9 mouse cellular contexts compared by ENCODE assay signal in the genomic region with DNA sequence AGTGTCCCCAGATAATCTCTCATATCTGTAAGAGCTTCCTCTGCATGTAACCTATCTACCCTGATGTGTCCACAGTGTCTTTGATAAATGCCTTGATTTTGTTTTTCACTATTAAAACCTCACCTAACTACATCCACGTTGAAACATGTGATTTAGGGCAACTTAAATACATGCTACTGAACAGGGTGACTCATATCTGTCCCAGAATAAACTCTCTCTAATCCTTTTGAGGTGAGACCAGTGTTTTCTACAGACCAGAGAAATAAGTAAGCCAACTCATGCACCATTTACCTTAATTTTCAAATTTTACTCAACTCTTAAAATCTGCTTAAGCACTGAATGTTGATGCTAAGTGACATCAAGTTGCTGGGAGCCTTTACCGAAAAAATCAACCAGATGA. TPM values are rescaled to one million over a fixed set of nuclear protein-coding genes. Genes with fewer than 3 reads are reported as not detected.
DNase-seq lines count a peak whose midpoint lies in the region; ATAC-seq and TF ChIP-seq lines count a peak whose summit lies in the region.
"Had no signal": no experiment of that assay in that cellular context is flagged by ENCODE, and none has a peak within 500 bp of the region (broad histone marks: within the 10 kb centered on the region; RNA-seq: fewer than 3 reads in every experiment).

No protein-coding gene starts in this region.

- H3K9me3 ChIP-seq in limb, embryonic 12.5 days: no peaks in the 10 kb centered on the region
- no peaks in the 10 kb centered on the region for H3K9me3 ChIP-seq in stomach, embryonic 16.5 days (replicated peaks; ENCODE audit: control insufficient read depth, low read length)

- H3K27ac ChIP-seq in testis, adult 2 months (ENCODE audit: control insufficient read depth, insufficient read depth, low read depth, low read length): no peak overlapping the region
- H3K27ac ChIP-seq in limb, embryonic 12.5 days: peak overlapping the region; percentile 96
- peak overlapping the region; percentile 91 for H3K27ac ChIP-seq in stomach, embryonic 16.5 days (ENCODE audit: low read length)

- peak overlapping the region; percentile 97 for H3K9ac ChIP-seq in limb, embryonic 12.5 days (replicated peaks)
- H3K9ac ChIP-seq in stomach, embryonic 16.5 days (ENCODE audit: low read length): peak overlapping the region; percentile 88

- H3K27me3 ChIP-seq in testis, adult 2 months (ENCODE audit: control insufficient read depth, insufficient read depth, low read length): no peaks in the 10 kb centered on the region
- H3K27me3 ChIP-seq in limb, embryonic 12.5 days: no peaks in the 10 kb centered on the region
- no peaks in the 10 kb centered on the region for H3K27me3 ChIP-seq in stomach, embryonic 16.5 days (ENCODE audit: control insufficient read depth, insufficient read depth, low read length)

- peak; percentile 11 for DNase-seq in CD4-positive, CD25-positive, alpha-beta regulatory T cell, adult 2 months (ENCODE audit: low read depth, low spot score)
- DNase-seq in testis, postnatal 10 days (ENCODE audit: low spot score): no peak
- no peak for DNase-seq in left cerebral cortex, adult 8-10 months (ENCODE audit: low spot score in 2 of 2)
- no peak for DNase-seq in cerebellum, postnatal 4 days (ENCODE audit: low spot score in 2 of 2)

- 0 out of 2 replicates have a peak, but pooled peaks cover 2% of the 10 kb centered on the region for H3K36me3 ChIP-seq in testis, adult 2 months (ENCODE audit: control insufficient read depth, insufficient read depth, low read length)
- peaks cover 31% of the 10 kb centered on the region for H3K36me3 ChIP-seq in limb, embryonic 12.5 days
- H3K36me3 ChIP-seq in stomach, embryonic 16.5 days (ENCODE audit: control insufficient read depth, insufficient read depth, low read length): peaks cover 20% of the 10 kb centered on the region

- H3K4me2 ChIP-seq in limb, embryonic 12.5 days: peak overlapping the region; percentile 82
- H3K4me2 ChIP-seq in stomach, embryonic 16.5 days (ENCODE audit: low read depth, low read length): peak overlapping the region; percentile 72

- no peak for ATAC-seq in CD4-positive, CD25-positive, alpha-beta regulatory T cell, adult 4 months
- ATAC-seq in limb, embryonic 12.5 days (ENCODE audit: insufficient number of reproducible peaks, insufficient read depth, low FRiP score, low TSS enrichment, low read depth): no peak
- ATAC-seq in stomach, embryonic 16.5 days (ENCODE audit: insufficient read depth, low FRiP score): no peak

- H3K4me3 ChIP-seq in testis, adult 2 months (ENCODE audit: control insufficient read depth, low read depth, low read length): peak overlapping the region; percentile 86
- H3K4me3 ChIP-seq in limb, embryonic 12.5 days (replicated peaks): peak overlapping the region; percentile 80
- peak overlapping the region; percentile 65 for H3K4me3 ChIP-seq in stomach, embryonic 16.5 days (replicated peaks; ENCODE audit: low read length)

- no peak for TF ChIP-seq CTCF in testis, adult 2 months (IDR thresholded peaks at IDR 0.05; ENCODE audit: control insufficient read depth, insufficient read depth, insufficient replicate concordance, low read depth, low read length)

- TF ChIP-seq POLR2A in testis, adult 2 months (IDR thresholded peaks at IDR 0.05; ENCODE audit: control insufficient read depth, low read depth, low read length): no peak

- H3K4me1 ChIP-seq in testis, adult 2 months (ENCODE audit: control insufficient read depth, insufficient read depth, low read length): no peaks in the 10 kb centered on the region
- H3K4me1 ChIP-seq in limb, embryonic 12.5 days (replicated peaks): peaks cover 23% of the 10 kb centered on the region
- peaks cover 13% of the 10 kb centered on the region for H3K4me1 ChIP-seq in stomach, embryonic 16.5 days (ENCODE audit: control insufficient read depth, insufficient read depth, low read length)

- WGBS in limb, embryonic 12.5 days: 16% methylated on average over 2 of the region's 2 CpGs
- WGBS in stomach, embryonic 16.5 days: 4% methylated on average over 2 of the region's 2 CpGs

RNA-seq across cellular contexts. Expression of a gene that starts 0.7 kb away (rescaled TPM):
- 10 to 100 TPM; 17.9 to 20.3 TPM for polyA plus RNA-seq in CD4-positive, CD25-positive, alpha-beta regulatory T cell, adult 4 months (2017; shearing (Covaris generic))
- polyA plus RNA-seq in testis, adult 2 months (2012; rRNA removed): 0.64 and 0.86 TPM in 2 replicates
- 51.1 and 54.9 TPM in 2 replicates for polyA plus RNA-seq in limb, embryonic 12.5 days (2016; fragmentation: Nextera tagmentation; extraction: Ambion mirVana)
- 21.6 and 22.7 TPM in 2 replicates for polyA plus RNA-seq in stomach, embryonic 16.5 days (2015; fragmentation: Nextera tagmentation; extraction: Ambion mirVana)
- 10 to 100 TPM; 20.9 to 22.0 (median 21.5) TPM for total RNA-seq in left cerebral cortex, adult 8-10 months (2022)

RNA-seq across cellular contexts. Expression of a gene that starts 51.9 kb away (rescaled TPM):
- not detected for polyA plus RNA-seq in CD4-positive, CD25-positive, alpha-beta regulatory T cell, adult 4 months (2017; shearing (Covaris generic))
- not detected in 2 replicates for polyA plus RNA-seq in testis, adult 2 months (2012; rRNA removed)
- not detected in 2 replicates for polyA plus RNA-seq in limb, embryonic 12.5 days (2016; fragmentation: Nextera tagmentation; extraction: Ambion mirVana)
- polyA plus RNA-seq in stomach, embryonic 16.5 days (2015; fragmentation: Nextera tagmentation; extraction: Ambion mirVana): not detected in 2 replicates
- not detected for total RNA-seq in left cerebral cortex, adult 8-10 months (2022)
- total RNA-seq: hematopoietic stem cell, adult 5-6 weeks had no signal

Comparison
In these comparisons a context has a peak if more than half of its experiments do, and no peak if none do; other contexts are left out.
1. RNA of a gene that starts 0.7 kb away (polyA plus RNA-seq): 51.1 to 54.9 TPM in limb, embryonic 12.5 days, 21.6 to 22.7 TPM in stomach, embryonic 16.5 days and 17.9 to 20.3 TPM in CD4-positive, CD25-positive, alpha-beta regulatory T cell, adult 4 months; 0.64 to 0.86 TPM in testis, adult 2 months; every median in the first group is over 10 times any median in the second.
2. Peak in every context shown above with its lines, with median percentiles within 50 percentile points of each other: H3K4me3 ChIP-seq.